Mouse (Mus musculus) hindbrain, embryonic 13.5 days (tissue): ENCODE results near the gene Lrrc52. TPM values are rescaled to one million over a fixed set of nuclear protein-coding genes. Genes with fewer than 3 reads are reported as not detected.
A peak's percentile ranks its signal among the peaks of the same experiment; 100 is the strongest.

Experiments used
- ATAC-seq: fragments of 200-750 bp; cut with Nextera tagmentation; 2 replicates; pipeline ENCODE4 v1.8.0; 2017; ENCODE audit warnings: moderate TSS enrichment; ENCODE audit not compliant: low FRiP score
- H3K27ac ChIP-seq: fragments of 300-500 bp; sonication (generic); 2 replicates; pipeline ENCODE4 v1.5.1; 2015; ENCODE audit warnings: inconsistent platforms, mild to moderate bottlenecking, moderate library complexity
- H3K27me3 ChIP-seq: fragments of 300-500 bp; sonication (generic); 2 replicates; pipeline ENCODE4 v1.6.1; 2015; ENCODE audit warnings: mild to moderate bottlenecking, inconsistent platforms
- H3K36me3 ChIP-seq: fragments of 300-500 bp; sonication (generic); 2 replicates; pipeline ENCODE4 v1.6.1; 2015; ENCODE audit warnings: mild to moderate bottlenecking, inconsistent platforms
- H3K4me1 ChIP-seq: fragments of 300-500 bp; sonication (generic); replicated peaks from 2 replicates; pipeline ENCODE4 v1.6.1; 2015; ENCODE audit warnings: inconsistent platforms
- H3K4me2 ChIP-seq: fragments of 300-500 bp; sonication (generic); 2 replicates; pipeline ENCODE4 v1.6.1; 2015; ENCODE audit warnings: inconsistent platforms, mild to moderate bottlenecking, moderate library complexity
- H3K4me3 ChIP-seq: fragments of 300-500 bp; sonication (generic); 2 replicates; pipeline ENCODE4 v1.5.1; 2015; ENCODE audit warnings: mild to moderate bottlenecking, inconsistent platforms
- H3K9ac ChIP-seq: fragments of 300-500 bp; sonication (generic); 2 replicates; pipeline ENCODE4 v1.6.1; 2015; ENCODE audit warnings: mild to moderate bottlenecking, inconsistent platforms
- H3K9me3 ChIP-seq: fragments of 300-500 bp; sonication (generic); 2 replicates; pipeline ENCODE4 v1.6.1; 2016; ENCODE audit warnings: inconsistent platforms
- WGBS: fragments of 180-500 bp; shearing (Covaris S2); methylation state at CpG from one replicate; pipeline ENCODE4 v1.1.7; 2015; 5-methylcytosine and 5-hydroxymethylcytosine counted together
- polyA plus RNA-seq: library from polyadenylated mRNA; unstranded; fragments of >200 nt; fragmentation: Nextera tagmentation; extraction: Ambion mirVana; gene quantifications from 2 replicates; pipeline ENCODE4 v1.2.1, GENCODE M21; 2015

The Lrrc52 gene
- not detected in 2 replicates for polyA plus RNA-seq

GRCm38 (mm10) chr1:167466765-167467426 lies at the start of gene Lrrc52:
TSS of gene Lrrc52 (minus strand) at chr1:167466780.
- H3K4me2 ChIP-seq, result no peak within 1 kb of the TSS
- 0 out of 2 replicates have a peak, but pooled peaks cover 11% of the 10 kb centered on the region for H3K4me1 ChIP-seq
- H3K4me3 ChIP-seq, result no peak within 1 kb of the TSS
- WGBS, result 35% methylated on average over 9 of the region's 9 CpGs
- H3K27ac ChIP-seq, result no peak within 1 kb of the TSS
- H3K36me3 ChIP-seq, result no peaks in the 10 kb centered on the region
- H3K9me3 ChIP-seq, result no peaks in the 10 kb centered on the region
- peak; percentile 49; the same call in 1 of the 2 replicates for ATAC-seq
- H3K27me3 ChIP-seq, result no peaks in the 10 kb centered on the region
- H3K9ac ChIP-seq, result no peak within 1 kb of the TSS

DNA sequence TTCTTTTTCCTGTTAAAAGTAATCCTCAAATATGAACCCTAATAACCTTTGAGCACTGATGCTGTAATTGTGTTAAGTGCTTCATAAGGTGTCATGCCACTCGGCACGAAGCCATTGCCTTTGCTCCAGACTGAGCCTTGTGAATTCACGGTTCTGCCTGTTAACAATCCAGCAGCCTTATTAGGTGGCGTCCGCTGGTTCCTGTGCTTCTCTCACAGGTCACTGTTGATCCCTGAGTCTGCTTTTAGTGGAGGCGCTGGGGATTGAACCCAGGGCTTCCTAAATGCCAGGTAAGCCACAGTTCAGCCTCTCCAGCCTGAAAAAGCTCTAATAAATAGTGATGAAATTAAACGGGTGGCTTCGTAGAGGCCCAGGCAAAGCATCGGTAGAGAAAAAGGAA lies 45.0 kb upstream of the Lrrc52 start:
- no peak for ATAC-seq
- H3K27me3 ChIP-seq, result no peaks in the 10 kb centered on the region
- no peak overlapping the region for H3K27ac ChIP-seq
- no peak overlapping the region for H3K4me3 ChIP-seq
- 90% methylated on average over 9 of the region's 9 CpGs for WGBS
- H3K36me3 ChIP-seq, result no peaks in the 10 kb centered on the region
- no peak overlapping the region for H3K9ac ChIP-seq
- H3K4me1 ChIP-seq, result no peaks in the 10 kb centered on the region
- H3K4me2 ChIP-seq, result no peak overlapping the region
- H3K9me3 ChIP-seq, result no peaks in the 10 kb centered on the region

- H3K9ac ChIP-seq, result no peak overlapping the region
- H3K27me3 ChIP-seq, result no peaks in the 10 kb centered on the region
- ATAC-seq, result peak; percentile 77
- WGBS, result 37% methylated on average over 7 of the region's 7 CpGs
- no peaks in the 10 kb centered on the region for H3K36me3 ChIP-seq
- peaks cover 12% of the 10 kb centered on the region for H3K4me1 ChIP-seq
- H3K4me2 ChIP-seq, result no peak overlapping the region
- no peak overlapping the region for H3K4me3 ChIP-seq
- no peaks in the 10 kb centered on the region for H3K9me3 ChIP-seq
- peak overlapping the region; percentile 75 for H3K27ac ChIP-seq
Observed at GRCm38 (mm10) chr1:167506048-167506447, 39.5 kb upstream of the Lrrc52 start.

- Histone ChIP-seq H3K4me2 (no peak overlapping the region), H3K36me3 (no peaks in the 10 kb centered on the region), H3K27me3 (no peaks in the 10 kb centered on the region), H3K4me3 (no peak overlapping the region), H3K27ac (peak overlapping the region; percentile 75), H3K9ac (no peak overlapping the region), H3K9me3 (no peaks in the 10 kb centered on the region), H3K4me1 (peaks cover 12% of the 10 kb centered on the region)
- 96% methylated on average over 1 of the region's 1 CpGs for WGBS
- peak; percentile 23; the same call in 1 of the 2 replicates for ATAC-seq
Observed at GRCm38 (mm10) chr1:167505427-167505826, 38.8 kb upstream of the Lrrc52 start.

DNA sequence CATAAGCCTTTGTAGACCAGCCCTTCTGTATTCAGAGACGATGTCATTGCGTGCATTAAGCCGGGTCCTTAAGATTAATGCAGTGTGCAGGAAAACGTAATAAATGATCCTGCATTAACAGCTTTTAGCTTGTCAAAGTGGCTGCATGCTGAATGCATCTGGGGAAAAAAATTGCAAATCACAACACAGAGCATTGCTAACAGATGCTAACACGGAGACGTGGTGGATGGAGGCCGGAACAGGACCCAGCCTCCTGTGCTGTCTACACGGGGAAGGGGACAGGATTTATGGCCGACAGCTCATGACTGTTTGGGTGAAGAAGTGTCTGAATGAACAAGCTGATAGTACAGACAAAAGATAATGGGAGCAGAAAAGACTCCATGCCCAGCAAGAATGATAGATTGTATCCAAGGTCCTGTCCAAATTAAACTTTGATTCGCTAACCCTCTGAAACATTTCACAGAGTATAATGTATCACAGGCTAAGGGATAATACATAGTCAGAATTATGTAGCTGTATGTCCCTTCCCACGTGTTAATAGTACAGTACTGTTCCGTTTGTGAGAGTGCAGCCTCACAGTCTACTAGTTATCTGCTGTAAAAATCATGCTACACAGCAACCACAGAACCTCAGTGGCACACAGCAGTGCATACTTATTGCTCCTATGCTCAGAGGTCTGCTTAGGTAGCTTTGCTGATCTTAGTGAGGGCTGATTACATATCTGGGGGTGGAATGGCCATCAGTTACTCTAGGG lies 32.7 kb upstream of the Lrrc52 start:
- Histone ChIP-seq H3K36me3 (no peaks in the 10 kb centered on the region), H3K27ac (peak overlapping the region; percentile 71), H3K4me2 (no peak overlapping the region), H3K9me3 (no peaks in the 10 kb centered on the region), H3K4me1 (peaks cover 29% of the 10 kb centered on the region), H3K4me3 (no peak overlapping the region), H3K9ac (no peak overlapping the region), H3K27me3 (no peaks in the 10 kb centered on the region)
- 47% methylated on average over 12 of the region's 12 CpGs for WGBS
- ATAC-seq, result peak; percentile 79

- Histone ChIP-seq H3K27me3 (no peaks in the 10 kb centered on the region), H3K27ac (peak overlapping the region; percentile 71), H3K36me3 (no peaks in the 10 kb centered on the region), H3K4me2 (no peak overlapping the region), H3K9me3 (no peaks in the 10 kb centered on the region), H3K9ac (no peak overlapping the region), H3K4me1 (peaks cover 29% of the 10 kb centered on the region), H3K4me3 (no peak overlapping the region)
- 22% methylated on average over 10 of the region's 10 CpGs for WGBS
- peak; percentile 48; the same call in 1 of the 2 replicates for ATAC-seq
Observed at GRCm38 (mm10) chr1:167497991-167498390, 31.4 kb upstream of the Lrrc52 start.

DNA sequence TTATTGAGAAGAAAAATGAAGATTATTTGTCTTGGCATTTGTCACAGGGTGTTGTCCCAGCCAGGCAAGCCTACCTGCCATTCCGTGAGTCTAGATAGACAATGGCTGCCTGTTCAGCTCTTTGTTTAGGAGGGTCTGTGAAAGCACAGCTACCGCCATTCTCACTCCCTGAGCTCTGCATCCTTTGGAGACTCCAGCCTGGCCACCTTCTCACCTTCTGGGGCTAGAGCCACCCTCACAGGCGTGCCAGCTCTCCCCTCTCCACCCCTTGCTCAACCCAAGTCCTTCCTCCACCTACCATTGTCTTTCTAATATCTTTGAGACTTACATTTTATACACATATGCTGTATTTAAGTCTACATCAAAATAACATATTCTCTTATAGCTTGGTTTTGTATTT lies 31.0 kb upstream of the Lrrc52 start:
- Histone ChIP-seq H3K27me3 (no peaks in the 10 kb centered on the region), H3K4me1 (peaks cover 29% of the 10 kb centered on the region), H3K4me2 (no peak overlapping the region), H3K36me3 (no peaks in the 10 kb centered on the region), H3K9me3 (no peaks in the 10 kb centered on the region), H3K27ac (no peak overlapping the region), H3K9ac (no peak overlapping the region), H3K4me3 (no peak overlapping the region)
- ATAC-seq, result no peak
- 59% methylated on average over 3 of the region's 3 CpGs for WGBS

GRCm38 (mm10) chr1:167491501-167491900 lies 24.9 kb upstream of the Lrrc52 start:
- H3K36me3 ChIP-seq, result no peaks in the 10 kb centered on the region
- no peak overlapping the region for H3K4me3 ChIP-seq
- H3K9me3 ChIP-seq, result no peaks in the 10 kb centered on the region
- WGBS, result 91% methylated on average over 7 of the region's 7 CpGs
- H3K27me3 ChIP-seq, result peaks cover 4% of the 10 kb centered on the region; the same call in 1 of the 2 replicates
- H3K9ac ChIP-seq, result no peak overlapping the region
- H3K4me2 ChIP-seq, result no peak overlapping the region
- H3K27ac ChIP-seq, result no peak overlapping the region
- ATAC-seq, result no peak
- H3K4me1 ChIP-seq, result no peaks in the 10 kb centered on the region

DNA sequence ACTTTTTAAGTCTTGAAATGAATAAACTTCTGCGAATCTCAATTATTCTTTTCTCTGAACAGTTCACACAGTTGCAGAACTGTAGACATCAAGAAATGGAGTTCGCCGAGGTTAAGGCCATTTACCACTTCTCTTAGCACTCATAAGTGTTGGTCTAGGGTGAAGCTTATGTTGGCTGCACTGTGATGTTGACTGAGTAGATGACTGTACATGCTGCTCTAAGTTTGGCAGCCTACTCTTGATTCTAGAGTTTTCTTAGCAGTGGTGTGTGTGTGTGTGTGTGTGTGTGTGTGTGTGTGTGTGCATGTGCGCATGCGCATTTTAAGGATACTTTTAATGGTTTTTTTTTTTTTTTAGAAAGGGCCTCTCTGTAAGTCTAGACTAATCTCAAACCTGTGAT lies 21.4 kb upstream of the Lrrc52 start:
- H3K27ac ChIP-seq, result no peak overlapping the region
- H3K9ac ChIP-seq, result no peak overlapping the region
- no peak for ATAC-seq
- H3K4me1 ChIP-seq, result no peaks in the 10 kb centered on the region
- H3K36me3 ChIP-seq, result no peaks in the 10 kb centered on the region
- no peak overlapping the region for H3K4me2 ChIP-seq
- H3K4me3 ChIP-seq, result no peak overlapping the region
- H3K9me3 ChIP-seq, result no peaks in the 10 kb centered on the region
- H3K27me3 ChIP-seq, result peaks cover 4% of the 10 kb centered on the region; the same call in 1 of the 2 replicates
- WGBS, result 94% methylated on average over 5 of the region's 5 CpGs

- Histone ChIP-seq H3K36me3 (no peaks in the 10 kb centered on the region), H3K27me3 (peaks cover 4% of the 10 kb centered on the region; the same call in 1 of the 2 replicates), H3K4me2 (no peak overlapping the region), H3K9ac (no peak overlapping the region), H3K4me3 (no peak overlapping the region), H3K27ac (no peak overlapping the region), H3K4me1 (no peaks in the 10 kb centered on the region), H3K9me3 (no peaks in the 10 kb centered on the region)
- WGBS, result 85% methylated on average over 3 of the region's 3 CpGs
- no peak; the same call in 1 of the 2 replicates for ATAC-seq
Observed at GRCm38 (mm10) chr1:167486959-167487680, 20.5 kb upstream of the Lrrc52 start.

- Histone ChIP-seq H3K9me3 (no peaks in the 10 kb centered on the region), H3K4me3 (no peak overlapping the region), H3K27me3 (peaks cover 4% of the 10 kb centered on the region; the same call in 1 of the 2 replicates), H3K9ac (no peak overlapping the region), H3K4me2 (no peak overlapping the region), H3K4me1 (no peaks in the 10 kb centered on the region), H3K36me3 (no peaks in the 10 kb centered on the region), H3K27ac (no peak overlapping the region)
- 90% methylated on average over 4 of the region's 4 CpGs for WGBS
- ATAC-seq, result no peak
Observed at GRCm38 (mm10) chr1:167482863-167483262, 16.3 kb upstream of the Lrrc52 start.

DNA sequence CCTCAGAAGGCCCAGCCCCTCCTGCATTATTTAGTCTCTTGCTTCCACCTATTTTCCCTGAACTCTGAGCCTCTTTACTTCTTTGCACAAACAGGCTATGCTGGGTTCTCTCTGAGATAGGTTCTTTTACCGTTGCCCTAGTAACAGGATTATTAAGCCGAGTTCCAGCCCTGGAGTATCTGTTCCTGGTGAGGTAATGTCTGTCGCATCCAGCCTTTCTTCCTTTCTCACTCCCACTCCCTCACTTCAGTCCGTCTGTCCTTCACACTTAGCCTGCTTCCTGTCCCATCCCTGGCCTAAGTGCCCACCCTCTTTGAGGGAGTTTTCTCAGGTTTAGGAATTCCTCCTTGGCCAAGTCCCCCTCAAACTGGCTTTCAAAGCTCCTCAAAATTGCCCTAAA lies 7.0 kb upstream of the Lrrc52 start:
- ATAC-seq, result no peak
- no peaks in the 10 kb centered on the region for H3K9me3 ChIP-seq
- no peaks in the 10 kb centered on the region; the same call in 1 of the 2 replicates for H3K4me1 ChIP-seq
- no peak overlapping the region for H3K27ac ChIP-seq
- no peak overlapping the region for H3K4me3 ChIP-seq
- no peaks in the 10 kb centered on the region for H3K27me3 ChIP-seq
- no peaks in the 10 kb centered on the region for H3K36me3 ChIP-seq
- WGBS, result 37% methylated on average over 4 of the region's 4 CpGs
- H3K4me2 ChIP-seq, result no peak overlapping the region
- no peak overlapping the region for H3K9ac ChIP-seq
